Mouse (Mus musculus) liver, embryonic 14.5 days (tissue): ENCODE data around the gene Txlna. TPM values are rescaled to one million over a fixed set of nuclear protein-coding genes. Genes with fewer than 3 reads are reported as not detected.

Source experiments
- ATAC-seq: fragments of 200-750 bp; cut with Nextera tagmentation; 2 replicates; pipeline ENCODE4 v1.8.0; 2017; ENCODE audit warnings: moderate number of reproducible peaks, mild to moderate bottlenecking, moderate library complexity; ENCODE audit not compliant: insufficient read depth
- DNase-seq, 3 experiments: peaks; one replicate each; pipeline ENCODE4 v3.0.0-alpha.2; 2012 to 2013; ENCODE audit warnings: low read depth in 3 of 3, low spot score in 3 of 3
- H3K27ac ChIP-seq: fragments of 300-500 bp; sonication (generic); 2 replicates; pipeline ENCODE4 v1.5.1; 2014; ENCODE audit warnings: moderate library complexity, mild to moderate bottlenecking, control low read depth, inconsistent platforms
- H3K27me3 ChIP-seq: fragments of 300-500 bp; sonication (generic); 2 replicates; pipeline ENCODE4 v1.6.1; 2014; ENCODE audit warnings: mild to moderate bottlenecking, low read length, moderate library complexity; ENCODE audit not compliant: control insufficient read depth, insufficient read depth
- H3K36me3 ChIP-seq: fragments of 300-500 bp; sonication (generic); replicated peaks from 2 replicates; pipeline ENCODE4 v1.6.1; 2014; ENCODE audit warnings: low read depth; ENCODE audit not compliant: control insufficient read depth, insufficient read depth
- H3K4me1 ChIP-seq, 2 experiments: fragments of 200-500 bp in 1 of 2; fragments of 300-500 bp in 1 of 2; sonication (generic) in 1 of 2; replicated peaks; 2 replicates each; pipeline ENCODE4 v1.6.1; 2012 to 2014; ENCODE audit warnings: antibody characterized with exemption in 1 of 2, inconsistent platforms in 1 of 2, low read length in 1 of 2; ENCODE audit not compliant: control insufficient read depth in 2 of 2, insufficient read depth in 2 of 2
- H3K4me2 ChIP-seq: fragments of 300-500 bp; sonication (generic); 2 replicates; pipeline ENCODE4 v1.6.1; 2014; ENCODE audit warnings: low read depth, mild to moderate bottlenecking, control low read depth, moderate library complexity
- H3K4me3 ChIP-seq, 2 experiments: fragments of 200-500 bp in 1 of 2; fragments of 300-500 bp in 1 of 2; sonication (generic) in 1 of 2; 2 replicates each; pipeline ENCODE4 v1.5.1; 2012 to 2014; ENCODE audit warnings: low read depth in 2 of 2, low read length in 2 of 2, mild to moderate bottlenecking in 2 of 2, control low read depth in 1 of 2, inconsistent platforms in 1 of 2, moderate library complexity in 1 of 2; ENCODE audit not compliant: insufficient read depth in 1 of 2
- H3K9ac ChIP-seq: fragments of 300-500 bp; sonication (generic); replicated peaks from 2 replicates; pipeline ENCODE4 v1.6.1; 2014; ENCODE audit warnings: mild to moderate bottlenecking, control low read depth, moderate library complexity
- H3K9me3 ChIP-seq: fragments of 300-500 bp; sonication (generic); 2 replicates; pipeline ENCODE4 v1.6.1; 2016; ENCODE audit warnings: low read length, mixed read lengths; ENCODE audit not compliant: control insufficient read depth
- CTCF ChIP-seq: IDR thresholded peaks from 2 replicates; pipeline ENCODE4 v1.5.1; 2016; ENCODE audit warnings: antibody characterized with exemption, low read depth, control low read depth
- EP300 ChIP-seq: IDR thresholded peaks from 2 replicates; pipeline ENCODE4 v1.6.1; 2016; ENCODE audit warnings: antibody characterized with exemption, low read depth
- WGBS: fragments of 180-500 bp; shearing (Covaris S2); extraction: QIAGEN DNeasy Blood & Tissue Kit; methylation state at CpG from one replicate; pipeline ENCODE4 v1.1.7; 2014; ENCODE audit not compliant: insufficient replicate concordance; 5-methylcytosine and 5-hydroxymethylcytosine counted together
- polyA plus RNA-seq, 2 experiments: library from polyadenylated mRNA; depleted of rRNA in 1 of 2; stranded (reverse) in 1 of 2; unstranded in 1 of 2; fragments of >200 nt; fragmentation: Nextera tagmentation in 1 of 2; extraction: Ambion mirVana in 1 of 2; gene quantifications; 2 replicates each; pipeline versions ENCODE4 v1.2.1 to v1.2.3; 2012 to 2014

The Txlna gene
- polyA plus RNA-seq, 2 experiments: 17.0 to 26.3 TPM

DNA sequence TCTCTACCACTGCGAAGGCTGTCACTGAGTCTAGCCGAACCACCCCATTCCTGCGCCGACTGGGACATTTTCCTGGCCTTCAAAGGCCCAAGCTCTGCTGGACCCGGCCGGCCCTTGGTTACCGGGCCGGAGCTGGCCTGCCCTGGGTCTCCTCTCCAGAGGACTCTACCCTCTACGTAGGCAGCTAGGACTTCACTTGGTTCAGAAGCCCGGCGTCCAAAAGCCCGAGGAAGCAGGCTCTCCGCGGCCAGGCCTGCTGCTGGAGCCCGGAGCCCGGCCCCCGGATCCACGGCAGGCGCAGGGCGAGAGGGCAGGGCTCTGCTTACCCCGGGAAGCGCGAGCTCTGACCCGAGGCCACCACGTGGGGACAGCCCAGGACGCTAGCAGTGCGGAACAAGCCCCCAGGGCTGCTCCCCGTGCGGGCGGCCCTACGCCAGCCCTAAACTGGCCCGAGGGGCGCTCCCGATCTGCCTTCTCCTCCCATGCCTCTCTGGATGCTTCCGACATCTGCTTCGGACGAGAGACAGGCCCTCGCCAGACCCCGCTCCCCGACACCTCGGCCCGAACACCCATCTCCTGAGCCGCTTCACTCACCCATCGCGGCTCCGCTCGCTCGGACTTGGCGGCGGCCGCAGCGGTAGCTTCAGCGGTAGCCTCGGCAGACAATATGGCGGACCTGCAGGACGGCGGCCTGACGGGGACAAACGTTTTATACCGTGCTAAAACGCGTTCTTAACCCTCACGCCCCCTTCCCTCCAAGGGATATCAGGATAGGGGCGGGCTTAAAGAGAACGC, 31.4 kb upstream of the Txlna start, which contains the start of gene Kpna6:
Gene Kpna6, minus strand, starts transcription at position 685 of the 795 bp plus-strand sequence.
- no peaks in the 10 kb centered on the region for H3K27me3 ChIP-seq
- H3K9ac ChIP-seq: peak within 1 kb of the TSS; percentile 78
- H3K36me3 ChIP-seq: no peaks in the 10 kb centered on the region; the same call in 1 of the 2 replicates
- under 1% methylated on average over 65 of the region's 65 CpGs for WGBS
- H3K9me3 ChIP-seq: no peaks in the 10 kb centered on the region
- TF ChIP-seq EP300: no peak
- peak; percentile 22; the same call in 1 of the 2 replicates for TF ChIP-seq CTCF
- ATAC-seq (peak; percentile 81), DNase-seq (peak; percentile 70 to 74 (median 73))
- peak within 1 kb of the TSS; percentile 90 for H3K4me3 ChIP-seq
- H3K4me1 ChIP-seq: peaks cover 9 to 13% of the 10 kb centered on the region in 2 experiments
- H3K27ac ChIP-seq: peak within 1 kb of the TSS; percentile 45
- peak within 1 kb of the TSS; percentile 98 for H3K4me2 ChIP-seq

DNA sequence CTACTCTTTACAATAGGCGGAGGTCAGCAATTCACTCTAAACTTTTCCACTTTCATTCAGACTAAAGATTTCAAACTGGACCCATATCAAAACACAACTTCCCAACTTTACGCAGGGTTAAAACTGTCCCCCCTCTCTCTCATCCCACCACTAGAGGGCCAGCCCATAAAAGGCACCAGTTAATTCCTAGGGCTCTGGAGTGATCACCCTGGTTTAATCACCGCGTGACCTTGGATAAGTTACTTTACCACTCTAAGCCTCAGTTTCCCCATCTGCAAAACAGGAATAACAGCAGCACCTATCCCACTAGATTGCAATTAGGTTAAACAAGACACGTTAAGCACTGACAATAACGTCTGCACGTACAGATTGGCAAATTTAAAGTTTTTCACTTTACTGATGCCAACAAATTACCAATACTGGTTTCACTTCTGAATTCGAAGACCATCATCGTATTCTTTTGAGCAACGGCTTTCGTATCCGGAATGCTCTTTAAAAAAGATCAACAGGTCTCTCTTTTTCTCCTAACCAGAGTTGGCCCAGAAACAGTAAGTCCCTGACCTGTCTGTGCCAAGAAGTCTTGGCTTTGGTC, 30.7 kb upstream of the Txlna start:
- peak overlapping the region; percentile 90 for H3K4me3 ChIP-seq
- WGBS: 4% methylated on average over 12 of the region's 12 CpGs
- H3K4me2 ChIP-seq: peak overlapping the region; percentile 98
- H3K27ac ChIP-seq: peak overlapping the region; percentile 45
- no peaks in the 10 kb centered on the region; the same call in 1 of the 2 replicates for H3K36me3 ChIP-seq
- TF ChIP-seq CTCF (peak; percentile 87), EP300 (no peak)
- ATAC-seq: peak; percentile 63
- no peaks in the 10 kb centered on the region for H3K9me3 ChIP-seq
- peak; percentile 52 to 67 (median 62) for DNase-seq
- H3K9ac ChIP-seq: peak overlapping the region; percentile 78
- peaks cover 9 to 13% of the 10 kb centered on the region in 2 experiments for H3K4me1 ChIP-seq
- H3K27me3 ChIP-seq: no peaks in the 10 kb centered on the region

DNA sequence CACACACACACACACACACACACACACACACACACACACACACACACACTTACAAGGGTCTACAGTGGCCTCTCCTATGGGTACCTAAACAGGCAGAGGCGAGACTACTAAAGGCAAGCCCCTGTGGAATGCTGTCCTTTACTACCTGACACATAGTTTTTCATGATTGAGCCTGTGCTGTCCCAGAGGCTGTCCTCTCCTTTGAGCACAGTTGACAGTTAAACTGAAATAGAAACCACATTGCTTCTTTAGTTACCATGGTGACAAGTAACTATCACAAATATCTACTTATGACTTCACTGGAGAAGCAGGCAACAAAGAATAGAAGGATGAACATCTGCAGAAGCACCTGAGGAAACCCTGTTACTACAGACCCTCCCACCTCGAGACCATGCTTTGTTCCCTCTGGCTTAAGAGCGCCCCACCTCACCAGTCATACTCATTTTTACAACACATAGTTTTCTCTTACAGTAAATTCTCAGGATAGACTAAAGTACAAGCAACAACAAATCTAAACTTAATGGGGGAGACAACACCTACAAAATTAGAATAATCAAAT, 21.5 kb upstream of the Txlna start:
- Histone ChIP-seq H3K27me3 (no peaks in the 10 kb centered on the region), H3K4me2 (no peak overlapping the region), H3K4me3 (no peak overlapping the region), H3K4me1 (no peaks in the 10 kb centered on the region), H3K27ac (no peak overlapping the region), H3K9ac (no peak overlapping the region), H3K9me3 (no peaks in the 10 kb centered on the region), H3K36me3 (peaks cover 19% of the 10 kb centered on the region)
- DNase-seq: no peak
- no peak for ATAC-seq
- TF ChIP-seq EP300: no peak
- no peak for TF ChIP-seq CTCF
- 72% methylated on average over 3 of the region's 3 CpGs for WGBS

DNA sequence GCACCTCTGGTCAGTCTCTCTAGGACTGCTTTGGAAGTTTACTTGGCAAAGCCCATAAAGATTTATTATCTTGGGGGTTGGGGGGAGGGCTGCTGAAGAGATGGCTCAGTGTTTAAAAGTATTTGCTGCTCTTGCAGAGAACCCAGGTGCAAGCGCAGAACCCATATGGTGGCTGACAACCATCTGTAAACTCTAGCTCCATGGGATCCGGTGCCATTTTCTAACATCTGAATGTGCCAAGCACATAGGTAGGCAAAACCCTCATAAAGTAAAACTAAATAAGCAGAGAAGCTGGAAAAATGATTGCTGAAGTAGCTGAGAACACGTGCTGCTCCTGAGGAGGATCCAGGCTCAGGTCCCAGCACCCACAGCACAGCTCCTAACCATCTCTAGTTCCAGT, 20.7 kb upstream of the Txlna start:
- Histone ChIP-seq H3K27me3 (no peaks in the 10 kb centered on the region), H3K9me3 (no peaks in the 10 kb centered on the region), H3K27ac (no peak overlapping the region), H3K4me2 (no peak overlapping the region), H3K9ac (no peak overlapping the region), H3K4me1 (no peaks in the 10 kb centered on the region), H3K4me3 (no peak overlapping the region), H3K36me3 (peaks cover 24% of the 10 kb centered on the region)
- ATAC-seq: no peak
- TF ChIP-seq EP300 (no peak), CTCF (no peak)
- WGBS: 85% methylated on average over 3 of the region's 3 CpGs
- DNase-seq: no peak

GRCm38 (mm10) chr4:129654770-129655169, 13.9 kb upstream of the Txlna start:
- Histone ChIP-seq H3K9ac (no peak overlapping the region), H3K4me1 (no peaks in the 10 kb centered on the region), H3K4me2 (no peak overlapping the region), H3K4me3 (no peak overlapping the region), H3K9me3 (no peaks in the 10 kb centered on the region), H3K27ac (no peak overlapping the region), H3K36me3 (peaks cover 56% of the 10 kb centered on the region), H3K27me3 (no peaks in the 10 kb centered on the region)
- no peak for TF ChIP-seq EP300
- no peak for TF ChIP-seq CTCF
- WGBS: 76% methylated on average over 14 of the region's 14 CpGs
- DNase-seq: no peak
- ATAC-seq: no peak
